ENCODE assay signal across 17 mouse cellular contexts in the genomic region with DNA sequence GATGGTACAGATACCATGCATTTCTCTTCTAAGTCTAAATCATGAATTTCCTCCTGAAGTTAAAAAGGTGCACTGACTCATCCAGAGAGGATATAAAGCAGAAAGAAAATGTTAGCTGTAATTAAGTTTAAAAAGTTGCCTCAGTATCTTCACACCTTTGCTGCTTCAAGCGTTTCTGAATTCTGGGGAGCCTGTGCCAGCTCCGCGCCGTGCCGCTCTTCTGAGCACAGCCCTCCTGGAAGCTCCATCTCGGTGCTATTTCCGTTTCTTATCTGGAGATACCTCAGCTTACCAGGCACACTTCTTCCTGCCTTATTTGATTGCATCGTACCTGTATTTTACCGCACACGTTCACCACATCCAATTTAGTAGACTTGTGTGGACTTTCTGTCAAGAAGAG.
"Had no signal": no experiment of that assay in that cellular context is flagged by ENCODE, and none has a peak within 500 bp of the region (broad histone marks: within the 10 kb centered on the region; RNA-seq: fewer than 3 reads in every experiment).

No protein-coding gene starts in this region.

- DNase-seq: left cerebral cortex, postnatal 4 days; liver; liver, embryonic 13.5 days; liver, postnatal 0 days; lung, adult 18-20 months; lung, adult 2 months; lung, embryonic 14.5 days; lung, postnatal 10 days; lung, postnatal 14 days; lung, postnatal 36 days; lung, postnatal 4 days; midbrain, embryonic 14.5 days had no signal

- ATAC-seq: liver, embryonic 12.5 days; liver, postnatal 0 days; lung, postnatal 0 days; midbrain, embryonic 13.5 days; midbrain, embryonic 15.5 days; midbrain, embryonic 16.5 days had no signal
